Mouse (Mus musculus) erythroblast, embryonic 14.5 days (primary cell): ENCODE measurements around the gene Acat3.

Source experiments
- GATA1 ChIP-seq: IDR thresholded peaks from 2 replicates; pipeline ENCODE4 v1.6.1; 2012; ENCODE audit warnings: low read length, inconsistent platforms, mixed read lengths
- TAL1 ChIP-seq: IDR thresholded peaks from 3 replicates; pipeline ENCODE4 v1.6.1; 2012; ENCODE audit warnings: low read length, inconsistent platforms, mixed read lengths

DNA sequence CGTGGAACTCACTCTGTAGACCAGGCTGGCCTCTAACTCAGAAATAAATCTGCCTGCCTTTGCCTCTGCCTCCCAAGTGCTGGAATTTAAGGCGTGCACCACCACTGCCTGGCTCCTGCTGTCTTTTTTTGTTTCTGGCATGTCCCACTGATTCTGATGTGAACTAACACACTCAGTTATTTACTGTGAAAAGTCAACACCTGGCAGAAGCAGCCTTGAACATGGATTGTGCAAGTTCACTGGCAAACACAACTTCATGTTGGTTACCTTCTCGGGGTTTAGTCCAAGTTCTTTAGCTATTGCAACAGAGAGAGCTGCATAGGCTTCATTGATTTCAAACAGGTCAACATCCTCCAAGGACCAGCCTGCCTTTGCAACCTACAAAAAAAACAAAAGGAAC, 15.4 kb downstream of the Acat3 start:
- TF ChIP-seq GATA1 (no peak), TAL1 (no peak)
